Mouse (Mus musculus): Measurements from ENCODE around the gene Myom1.

Myom1 gene

DNA sequence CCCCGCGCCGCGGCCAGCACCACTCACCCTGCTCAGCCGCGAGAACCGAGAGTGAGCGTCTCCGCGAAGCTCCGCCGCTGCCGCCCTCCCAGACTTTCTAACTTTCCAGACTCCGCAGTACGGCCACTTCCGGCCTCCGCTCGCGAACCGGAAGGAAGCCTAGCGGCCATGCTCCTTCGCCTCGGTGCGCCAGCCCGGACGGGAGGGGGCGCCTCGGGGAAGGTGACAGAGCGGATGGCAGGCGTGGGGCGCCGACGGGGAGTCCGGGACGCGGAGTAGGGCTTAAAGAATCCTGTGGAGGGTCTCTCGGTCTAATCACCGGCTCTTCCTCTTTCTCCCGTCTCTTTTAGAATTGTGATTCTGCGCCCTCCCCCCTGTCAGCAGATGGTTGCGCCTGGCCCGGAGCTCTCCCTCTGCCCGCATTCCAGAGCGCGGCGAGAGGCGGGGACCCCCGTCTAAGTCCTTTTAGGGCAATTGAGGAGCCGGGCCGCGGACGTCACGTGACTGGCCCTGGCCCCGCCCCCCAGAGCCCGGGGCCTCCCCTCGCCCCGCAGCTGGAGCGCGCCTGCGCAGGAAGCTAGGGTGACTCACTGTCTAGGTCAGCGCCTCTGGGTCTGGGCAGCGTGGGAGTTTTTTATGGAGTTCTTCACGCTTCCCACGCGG is at the start of gene Myom1:
TSS of gene Myom1 (plus strand) at position 553 of the 663 bp plus-strand sequence.
- in situ Hi-C loops (cut with MboI, MseI) = loop anchor here in 1 of 2 experiments (10.0 kb wide), 1 partner anchor 203 kb away; no protein-coding TSS in a partner anchor

- in situ Hi-C loops (cut with MboI, MseI) = loop anchor here in 1 of 2 experiments (25.0 kb wide), 1 partner anchor 226 kb away; no protein-coding TSS in a partner anchor
Measured at GRCm38 (mm10) chr17:70963546-70963945, 38.9 kb upstream of the Myom1 start.

GRCm38 (mm10) chr17:70965281-70965680 is 37.2 kb upstream of the Myom1 start:
- in situ Hi-C loops (cut with MboI, MseI) = loop anchor here in 1 of 2 experiments (25.0 kb wide), 1 partner anchor 228 kb away; no protein-coding TSS in a partner anchor

DNA sequence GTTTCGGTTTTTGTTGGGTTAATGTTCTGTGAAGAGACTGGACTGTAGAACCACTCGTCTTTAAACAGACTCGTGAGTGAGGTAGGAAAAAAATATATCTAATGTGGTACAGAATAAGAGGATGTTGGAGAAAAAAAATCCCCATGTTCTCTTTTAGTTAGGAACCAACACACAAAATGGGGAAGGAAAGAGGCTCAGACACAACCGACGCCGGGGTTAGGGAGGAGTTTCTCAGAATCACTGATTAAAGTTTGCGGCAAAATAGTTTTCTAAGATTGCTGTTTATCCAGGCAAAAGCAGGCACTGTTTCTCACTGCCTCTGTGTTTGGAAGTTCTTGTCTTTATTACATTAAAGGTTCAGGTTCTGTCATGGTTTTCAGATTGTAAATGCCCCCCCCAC is 36.3 kb upstream of the Myom1 start:
- in situ Hi-C loops (cut with MboI, MseI) = loop anchor here in 1 of 2 experiments (25.0 kb wide), 1 partner anchor 229 kb away; no protein-coding TSS in a partner anchor

DNA sequence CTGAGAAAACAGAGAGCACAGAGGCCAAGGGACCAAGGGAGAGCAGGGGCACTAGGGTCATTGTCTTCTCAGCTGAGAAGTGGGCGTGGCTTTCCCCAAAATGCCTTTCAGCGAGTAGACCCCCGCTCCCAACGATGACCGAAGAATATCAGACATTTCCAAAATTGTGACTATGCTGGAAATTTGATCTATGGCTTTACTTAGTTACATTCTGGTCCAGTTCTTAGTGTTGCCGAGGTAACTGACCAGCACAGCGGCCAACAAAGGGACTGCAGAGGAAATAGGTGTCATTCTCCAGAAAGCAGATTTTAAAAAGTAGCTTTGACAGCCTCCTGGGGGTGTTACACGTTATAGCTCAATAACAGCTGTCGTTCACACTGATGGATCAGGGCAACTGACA is 35.2 kb upstream of the Myom1 start:
- in situ Hi-C loops (cut with MboI, MseI) = loop anchor here in 1 of 2 experiments (25.0 kb wide), 1 partner anchor 230 kb away; no protein-coding TSS in a partner anchor

DNA sequence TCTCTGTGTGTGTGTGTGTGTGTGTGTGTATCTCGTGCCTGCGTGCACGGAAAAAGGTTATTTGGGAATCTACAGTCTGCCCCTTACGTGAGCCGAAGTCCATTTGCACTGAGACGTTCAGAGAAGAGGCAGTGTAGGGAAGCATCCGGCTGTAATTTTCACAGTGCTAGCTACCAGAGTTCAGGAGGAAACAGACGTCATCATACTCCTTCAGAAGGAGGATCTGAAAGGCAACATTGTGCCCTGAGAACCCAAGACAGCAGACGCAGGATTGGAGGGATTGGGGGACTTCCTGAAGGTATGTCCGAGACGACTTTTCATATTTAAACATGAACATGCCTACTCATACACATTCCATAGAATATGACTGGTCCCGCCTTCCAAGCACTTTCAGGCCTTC is 34.8 kb upstream of the Myom1 start:
- in situ Hi-C loops (cut with MboI, MseI) = loop anchor here in 1 of 2 experiments (25.0 kb wide), 1 partner anchor 230 kb away; no protein-coding TSS in a partner anchor

GRCm38 (mm10) chr17:70968606-70969191 is 33.7 kb upstream of the Myom1 start:
- in situ Hi-C loops (cut with MboI, MseI) = loop anchor here in 1 of 2 experiments (25.0 kb wide), 1 partner anchor 231 kb away; no protein-coding TSS in a partner anchor

GRCm38 (mm10) chr17:70971206-70971605 is 31.2 kb upstream of the Myom1 start:
- in situ Hi-C loops (cut with MboI, MseI) = loop anchor here in 1 of 2 experiments (5.0 to 25.0 kb wide), 2 partner anchors 124 to 234 kb away; no protein-coding TSS in a partner anchor

DNA sequence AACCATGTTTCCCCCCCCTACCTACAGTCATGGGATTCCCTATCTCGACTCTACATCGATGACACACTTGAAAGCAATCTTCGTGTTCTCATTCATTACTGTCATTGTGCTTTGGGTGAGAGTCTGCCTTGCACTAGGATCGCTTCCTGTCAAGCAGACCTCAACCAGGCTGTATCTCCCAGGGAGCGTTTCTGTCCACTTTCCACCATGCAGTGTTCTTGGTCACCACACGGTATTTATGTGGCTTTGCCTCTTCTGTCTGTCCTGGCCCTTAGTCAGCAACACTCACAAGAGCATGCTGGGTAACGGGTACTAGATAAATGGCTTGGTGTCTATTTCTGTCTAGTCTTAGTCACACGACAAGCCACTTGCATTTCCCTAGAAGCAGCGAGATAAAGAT is 29.0 kb upstream of the Myom1 start:
- in situ Hi-C loops (cut with MboI, MseI) = loop anchor here in 1 of 2 experiments (5.0 to 25.0 kb wide), 2 partner anchors 126 to 236 kb away; no protein-coding TSS in a partner anchor

DNA sequence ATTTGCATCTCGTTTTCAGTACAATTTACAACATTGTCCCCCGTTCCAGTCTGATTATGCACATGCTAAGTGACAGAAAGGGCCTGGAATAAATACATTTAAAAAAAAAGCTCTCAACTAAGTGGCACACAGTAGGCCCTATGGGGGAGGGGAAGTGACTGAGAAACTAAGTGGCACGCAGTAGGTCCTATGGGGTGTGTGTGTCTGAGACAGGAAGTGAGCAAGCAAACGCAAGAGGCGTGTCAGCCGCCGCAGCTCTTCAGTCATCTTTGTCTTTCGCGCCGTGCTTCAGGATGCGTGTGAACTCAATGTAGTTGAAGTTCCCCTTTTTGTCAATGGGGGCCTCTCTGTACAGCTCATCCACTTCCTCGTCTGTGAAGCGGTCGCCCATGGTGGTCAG is 28.4 kb upstream of the Myom1 start:
- in situ Hi-C loops (cut with MboI, MseI) = loop anchor here in 1 of 2 experiments (5.0 to 25.0 kb wide), 2 partner anchors 127 to 237 kb away; no protein-coding TSS in a partner anchor

GRCm38 (mm10) chr17:70977799-70978198 is 24.6 kb upstream of the Myom1 start:
- in situ Hi-C loops (cut with MboI, MseI) = no loop called here

DNA sequence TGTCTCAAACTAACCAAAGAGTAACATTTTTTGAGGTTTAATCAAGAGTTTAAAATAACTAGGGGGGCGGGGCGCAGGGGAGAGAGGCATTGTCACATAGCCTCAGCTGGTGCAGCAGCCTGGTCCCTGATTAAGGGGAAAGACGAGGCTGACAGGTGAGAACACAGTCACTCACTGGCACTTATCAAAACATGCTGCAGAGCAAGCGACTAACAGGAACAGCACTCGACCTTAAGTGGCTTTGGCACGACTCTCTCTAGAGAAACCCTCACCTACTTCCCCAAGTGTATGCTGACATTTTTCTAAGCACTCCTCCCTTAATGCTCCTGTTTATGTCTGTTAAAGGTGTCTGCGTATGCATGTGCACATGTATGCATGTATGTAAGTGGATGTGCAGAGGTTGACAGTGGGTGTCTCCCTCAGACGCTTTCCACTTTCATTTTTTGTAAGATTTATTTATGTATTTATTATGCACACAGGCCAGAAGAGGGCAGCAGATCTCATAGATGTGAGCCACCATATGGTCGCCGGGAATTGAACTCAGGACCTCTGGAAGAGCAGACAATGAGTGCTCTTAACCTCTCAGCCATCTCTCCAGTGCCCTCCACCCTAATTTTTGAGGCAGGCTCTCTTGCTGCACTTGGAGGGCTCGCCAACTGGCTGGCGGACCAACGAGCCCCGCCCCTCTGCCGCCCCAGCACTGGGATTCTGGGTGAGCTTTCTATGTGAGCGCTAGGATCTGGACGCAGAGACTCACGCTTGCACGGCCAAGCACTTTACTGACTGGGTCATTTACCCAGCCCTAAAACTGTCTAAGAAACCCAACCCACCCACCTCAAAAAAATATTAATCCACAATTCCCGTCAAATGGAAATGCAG is 22.8 kb upstream of the Myom1 start:
- in situ Hi-C loops (cut with MboI, MseI) = loop anchor here in 1 of 2 experiments (5.0 kb wide), 2 partner anchors 137 to 237 kb away; no protein-coding TSS in a partner anchor

GRCm38 (mm10) chr17:70985501-70986354 is 16.7 kb upstream of the Myom1 start:
- in situ Hi-C loops (cut with MboI, MseI) = no loop called here

DNA sequence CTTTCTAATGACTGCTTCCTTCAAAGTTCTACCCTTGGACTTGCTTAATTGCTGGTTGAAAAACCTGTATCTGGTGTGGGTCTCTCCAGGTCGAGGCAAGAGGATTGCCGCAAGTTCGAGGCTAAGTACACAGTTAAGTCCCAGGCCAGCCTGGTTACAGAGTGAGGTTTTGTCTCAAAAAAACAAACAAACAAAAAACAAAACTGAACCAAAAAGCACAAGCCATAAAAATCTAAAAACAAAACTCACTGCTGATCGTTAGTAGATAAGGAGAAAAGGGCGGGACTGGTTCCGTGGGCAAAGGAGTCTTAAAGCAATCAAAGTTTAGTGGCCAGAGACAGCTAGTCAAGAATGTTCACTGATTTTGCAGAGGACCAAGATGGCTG is 16.1 kb upstream of the Myom1 start:
- in situ Hi-C loops (cut with MboI, MseI) = no loop called here

DNA sequence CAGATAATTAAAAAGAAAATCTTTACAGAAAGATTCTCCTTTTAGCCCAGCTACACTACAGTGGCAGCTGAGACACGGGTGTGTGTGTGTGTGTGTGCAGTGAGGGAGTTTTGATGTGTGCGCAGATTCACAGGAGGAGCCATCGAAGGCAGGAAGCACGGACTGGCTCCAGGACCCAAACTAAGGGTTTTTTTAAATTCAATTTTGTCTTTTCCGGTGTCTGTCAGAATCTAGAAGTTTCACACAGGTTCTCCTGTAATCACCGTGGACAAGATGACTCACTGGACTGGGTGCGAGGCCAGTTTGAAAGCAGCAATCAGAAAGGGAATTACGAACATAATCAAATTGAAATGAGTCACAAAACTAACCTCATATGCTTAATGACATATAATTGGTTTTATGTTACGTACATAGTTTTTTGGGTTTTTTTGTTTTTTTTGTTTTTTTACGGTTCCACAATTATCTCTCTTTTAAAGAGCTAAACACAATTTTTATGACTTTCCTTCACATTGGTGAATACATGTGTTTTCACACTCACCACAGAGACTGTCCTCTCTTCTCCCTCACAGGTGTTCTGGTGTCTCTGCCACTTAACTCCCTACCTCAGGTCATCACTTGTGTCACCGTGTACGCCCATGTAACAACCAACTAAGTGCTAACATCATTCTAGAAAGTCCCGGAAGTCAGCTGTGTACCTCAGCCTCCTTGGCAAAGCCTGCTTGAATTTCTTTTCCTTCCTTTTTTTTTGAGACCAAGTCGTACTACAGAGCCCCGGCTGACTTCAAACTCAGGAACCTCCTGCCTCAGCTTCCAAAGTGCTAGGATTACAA is 15.4 kb upstream of the Myom1 start:
- in situ Hi-C loops (cut with MboI, MseI) = no loop called here

GRCm38 (mm10) chr17:70988337-70988767 is 14.1 kb upstream of the Myom1 start:
- in situ Hi-C loops (cut with MboI, MseI) = no loop called here

- in situ Hi-C loops (cut with MboI, MseI) = no loop called here
Measured at GRCm38 (mm10) chr17:70989430-70989829, 13.0 kb upstream of the Myom1 start.

DNA sequence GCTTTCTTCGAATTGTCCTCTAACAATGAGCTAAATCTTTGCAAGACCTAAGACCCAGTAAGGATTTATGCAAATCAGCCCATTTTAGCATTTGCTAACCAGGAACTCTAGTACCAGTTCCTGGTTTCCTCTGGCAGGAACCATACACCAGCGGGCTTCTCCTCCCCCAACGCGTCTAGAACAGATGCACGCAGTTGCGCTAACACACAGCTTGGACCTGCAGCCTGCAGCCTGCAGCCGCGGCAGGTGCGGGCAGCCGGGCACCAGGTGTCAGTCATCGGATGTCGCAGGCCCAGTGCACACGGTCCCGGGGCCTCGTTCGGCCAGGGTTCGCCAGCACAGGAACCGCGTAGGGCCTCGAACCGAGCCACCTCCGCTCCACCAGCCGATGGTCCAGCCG is 12.4 kb upstream of the Myom1 start:
- in situ Hi-C loops (cut with MboI, MseI) = no loop called here

All from T-helper 17 cell (primary cell).